Mouse (Mus musculus): ENCODE measurements around the gene Hist1h2ai. TPM values are rescaled to one million over a fixed set of nuclear protein-coding genes. Genes with fewer than 3 reads are reported as not detected.

Hist1h2ai gene
- total and polyA plus RNA-seq, 3 experiments, result 1.6 to 9.1 (median 3.5) TPM

DNA sequence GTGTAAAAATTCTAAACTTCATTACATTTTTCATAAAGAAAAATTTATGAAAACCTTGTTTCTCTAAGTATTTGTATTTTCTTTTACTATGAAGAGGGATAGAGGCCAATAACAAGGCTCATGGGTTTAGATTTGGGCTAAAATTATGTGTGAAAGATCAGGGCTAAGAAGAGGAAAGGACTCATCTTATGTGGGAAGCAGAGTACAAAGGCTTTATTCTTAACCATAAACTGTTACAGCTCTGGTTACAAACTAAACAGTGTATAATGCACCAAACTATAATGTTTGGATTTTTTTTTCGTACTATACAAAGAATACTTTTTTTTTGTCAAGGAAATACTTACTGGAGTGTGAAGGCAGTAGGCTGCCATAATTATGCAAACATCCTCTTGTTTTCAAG is 39.5 kb downstream of the Hist1h2ai start:
- Histone ChIP-seq H3K9ac (ENCODE audit: low read depth, low read length) (no peak overlapping the region), H3K79me2 (replicated peaks; ENCODE audit: control insufficient read depth, insufficient read depth, low read length) (no peaks in the 10 kb centered on the region), H3K36me3 (ENCODE audit: control insufficient read depth, insufficient read depth, low read length) (no peaks in the 10 kb centered on the region), H3K4me1 (ENCODE audit: control insufficient read depth, insufficient read depth, low read length) (no peaks in the 10 kb centered on the region; the same call in 1 of the 2 replicates), H3K27ac (no peak overlapping the region), H3K27me3 (ENCODE audit: control insufficient read depth, insufficient read depth, low read length) (no peaks in the 10 kb centered on the region), H3K4me3 (no peak overlapping the region)
- DNase-seq, result no peak
- intact Hi-C loops (cut with DNase I), result loop anchor here (10.0 kb wide), 3 partner anchors 289 to 1979 kb away; partner anchors contain the start of genes Hist1h1c, Hist1h2ac, Hist1h2ag and Hist1h2bc
- TF ChIP-seq CTCF (IDR thresholded peaks at IDR 0.05) (no peak), POLR2A (IDR thresholded peaks at IDR 0.05; ENCODE audit: insufficient read depth, low read depth, low read length) (no peak), EP300 (IDR thresholded peaks at IDR 0.05; ENCODE audit: insufficient read depth, low read depth, low read length) (no peak)
- 79% methylated on average over 1 of the region's 1 CpGs for WGBS

Small RNA genes within 50 kb of the gene (microRNA-seq; reads per million reads assigned to microRNA genes)
- 0 reads per million in 2 experiments for gene Gm44357
- 0 reads per million in 2 experiments for gene Gm44367
- gene Gm44454, result 0 reads per million in 2 experiments

Other genes with a start within 250 kb of the Hist1h2ai start
Only the 30 nearest of the 32 such genes appear.
- gene Gm10065, start 237.0 kb upstream of the Hist1h2ai start, total RNA-seq (2021), result not detected
- not detected in 2 replicates for gene Gm10065, start 237.0 kb upstream of the Hist1h2ai start, polyA plus RNA-seq (2012; rRNA removed)
- gene AK157302, start 221.2 kb upstream of the Hist1h2ai start, total RNA-seq (2021), result 10 to 100 TPM; 25.4 to 27.3 TPM
- gene AK157302, start 221.2 kb upstream of the Hist1h2ai start, polyA plus RNA-seq (2012; rRNA removed), result 0.82 and 2.0 TPM in 2 replicates
- gene Gm11273, start 215.0 kb upstream of the Hist1h2ai start, total RNA-seq (2021), result 100 to 1,000 TPM; 241 to 252 TPM
- gene Gm11273, start 215.0 kb upstream of the Hist1h2ai start, polyA plus RNA-seq (2012; rRNA removed), result 65.2 and 74.9 TPM in 2 replicates
- gene Zkscan8, start 185.3 kb upstream of the Hist1h2ai start, total RNA-seq (2021), result 10 to 100 TPM in 1 of 2 experiments, 1 to 10 TPM in 1; 9.1 to 12.3 TPM
- gene Zkscan8, start 185.3 kb upstream of the Hist1h2ai start, polyA plus RNA-seq (2012; rRNA removed), result 2.8 and 6.3 TPM in 2 replicates
- gene Olfr1366, start 173.6 kb upstream of the Hist1h2ai start, total RNA-seq (2021), result not detected
- not detected in 2 replicates for gene Olfr1366, start 173.6 kb upstream of the Hist1h2ai start, polyA plus RNA-seq (2012; rRNA removed)
- not detected for gene Olfr1535, start 156.5 kb upstream of the Hist1h2ai start, total RNA-seq (2021)
- not detected in 2 replicates for gene Olfr1535, start 156.5 kb upstream of the Hist1h2ai start, polyA plus RNA-seq (2012; rRNA removed)
- gene Olfr1364, start 134.7 kb upstream of the Hist1h2ai start, total RNA-seq (2021), result not detected
- not detected in 2 replicates for gene Olfr1364, start 134.7 kb upstream of the Hist1h2ai start, polyA plus RNA-seq (2012; rRNA removed)
- gene Olfr1362, start 102.4 kb upstream of the Hist1h2ai start, total RNA-seq (2021), result not detected
- gene Olfr1362, start 102.4 kb upstream of the Hist1h2ai start, polyA plus RNA-seq (2012; rRNA removed), result not detected in 2 replicates
- gene Olfr11, start 73.9 kb upstream of the Hist1h2ai start, total RNA-seq (2021), result not detected
- not detected in 2 replicates for gene Olfr11, start 73.9 kb upstream of the Hist1h2ai start, polyA plus RNA-seq (2012; rRNA removed)
- not detected for gene Olfr1361, start 53.0 kb upstream of the Hist1h2ai start, total RNA-seq (2021)
- gene Olfr1361, start 53.0 kb upstream of the Hist1h2ai start, polyA plus RNA-seq (2012; rRNA removed), result not detected in 2 replicates
- not detected for gene Olfr1360, start 39.0 kb upstream of the Hist1h2ai start, total RNA-seq (2021)
- gene Olfr1360, start 39.0 kb upstream of the Hist1h2ai start, polyA plus RNA-seq (2012; rRNA removed), result not detected in 2 replicates
- not detected for gene Olfr1359, start 18.3 kb upstream of the Hist1h2ai start, total RNA-seq (2021)
- not detected in 2 replicates for gene Olfr1359, start 18.3 kb upstream of the Hist1h2ai start, polyA plus RNA-seq (2012; rRNA removed)
- gene Hist1h2bl, start 279 bp upstream of the Hist1h2ai start, total RNA-seq (2021), result 10 to 100 TPM; 10.5 to 12.9 TPM
- not detected in 2 replicates for gene Hist1h2bl, start 279 bp upstream of the Hist1h2ai start, polyA plus RNA-seq (2012; rRNA removed)
- 1 to 10 TPM; 5.5 to 9.1 TPM for gene Hist1h3h, start 1.2 kb downstream of the Hist1h2ai start, total RNA-seq (2021)
- not detected in 2 replicates for gene Hist1h3h, start 1.2 kb downstream of the Hist1h2ai start, polyA plus RNA-seq (2012; rRNA removed)
- gene Hist1h2bm, start 5.6 kb downstream of the Hist1h2ai start, total RNA-seq (2021), result 1 to 10 TPM in 1 of 2 experiments, under 1 TPM in 1; 0.78 to 2.8 TPM
- 0.27 TPM in 1 of 2 replicates, not detected in the other for gene Hist1h2bm, start 5.6 kb downstream of the Hist1h2ai start, polyA plus RNA-seq (2012; rRNA removed)
- 1 to 10 TPM; 1.8 to 3.2 TPM for gene Hist1h4j, start 18.6 kb downstream of the Hist1h2ai start, total RNA-seq (2021)
- 0.73 TPM in 1 of 2 replicates, not detected in the other for gene Hist1h4j, start 18.6 kb downstream of the Hist1h2ai start, polyA plus RNA-seq (2012; rRNA removed)
- 10 to 100 TPM; 24.6 to 31.5 TPM for gene Hist1h4k, start 34.1 kb downstream of the Hist1h2ai start, total RNA-seq (2021)
- 4.9 TPM in 1 of 2 replicates, not detected in the other for gene Hist1h4k, start 34.1 kb downstream of the Hist1h2ai start, polyA plus RNA-seq (2012; rRNA removed)
- gene Hist1h2ak, start 37.4 kb downstream of the Hist1h2ai start, total RNA-seq (2021), result 1 to 10 TPM; 1.3 to 4.2 TPM
- 0.62 TPM in 1 of 2 replicates, not detected in the other for gene Hist1h2ak, start 37.4 kb downstream of the Hist1h2ai start, polyA plus RNA-seq (2012; rRNA removed)
- gene Hist1h2bn, start 37.7 kb downstream of the Hist1h2ai start, total RNA-seq (2021), result 1 to 10 TPM; 2.6 to 6.9 TPM
- gene Hist1h2bn, start 37.7 kb downstream of the Hist1h2ai start, polyA plus RNA-seq (2012; rRNA removed), result 1.6 and 1.9 TPM in 2 replicates
- 1 to 10 TPM; 2.3 to 2.5 TPM for gene Hist1h1b, start 64.2 kb downstream of the Hist1h2ai start, total RNA-seq (2021)
- gene Hist1h1b, start 64.2 kb downstream of the Hist1h2ai start, polyA plus RNA-seq (2012; rRNA removed), result not detected in 2 replicates
- 10 to 100 TPM in 1 of 2 experiments, 1 to 10 TPM in 1; 9.1 to 13.1 TPM for gene Hist1h3i, start 66.9 kb downstream of the Hist1h2ai start, total RNA-seq (2021)
- 1.1 and 1.7 TPM in 2 replicates for gene Hist1h3i, start 66.9 kb downstream of the Hist1h2ai start, polyA plus RNA-seq (2012; rRNA removed)
- not detected for gene Hist1h2an, start 70.8 kb downstream of the Hist1h2ai start, total RNA-seq (2021)
- not detected in 2 replicates for gene Hist1h2an, start 70.8 kb downstream of the Hist1h2ai start, polyA plus RNA-seq (2012; rRNA removed)
- gene Hist1h2bp, start 71.0 kb downstream of the Hist1h2ai start, total RNA-seq (2021), result 1 to 10 TPM; 1.9 to 2.3 TPM
- gene Hist1h2bp, start 71.0 kb downstream of the Hist1h2ai start, polyA plus RNA-seq (2012; rRNA removed), result not detected in 2 replicates
- 10 to 100 TPM; 24.4 to 26.4 TPM for gene Hist1h2bq, start 93.8 kb downstream of the Hist1h2ai start, total RNA-seq (2021)
- gene Hist1h2bq, start 93.8 kb downstream of the Hist1h2ai start, polyA plus RNA-seq (2012; rRNA removed), result 3.5 and 12.7 TPM in 2 replicates
- gene Hist1h2ao, start 94.0 kb downstream of the Hist1h2ai start, total RNA-seq (2021), result 1 to 10 TPM in 1 of 2 experiments, not detected in 1; 7.1 TPM
- not detected in 2 replicates for gene Hist1h2ao, start 94.0 kb downstream of the Hist1h2ai start, polyA plus RNA-seq (2012; rRNA removed)
- gene Hist1h4m, start 95.3 kb downstream of the Hist1h2ai start, total RNA-seq (2021), result 10 to 100 TPM; 42.6 to 56.8 TPM
- gene Hist1h4m, start 95.3 kb downstream of the Hist1h2ai start, polyA plus RNA-seq (2012; rRNA removed), result 1.6 TPM in 1 of 2 replicates, not detected in the other
- gene Hist1h4n, start 115.8 kb downstream of the Hist1h2ai start, total RNA-seq (2021), result 1 to 10 TPM; 3.7 to 4.9 TPM
- gene Hist1h4n, start 115.8 kb downstream of the Hist1h2ai start, polyA plus RNA-seq (2012; rRNA removed), result 1.7 and 4.4 TPM in 2 replicates
- gene Hist1h2ap, start 117.1 kb downstream of the Hist1h2ai start, total RNA-seq (2021), result 1 to 10 TPM; 2.8 to 9.6 TPM
- 1.1 and 3.4 TPM in 2 replicates for gene Hist1h2ap, start 117.1 kb downstream of the Hist1h2ai start, polyA plus RNA-seq (2012; rRNA removed)
- gene Hist1h2br, start 117.3 kb downstream of the Hist1h2ai start, total RNA-seq (2021), result 10 to 100 TPM; 24.3 to 26.7 TPM
- gene Hist1h2br, start 117.3 kb downstream of the Hist1h2ai start, polyA plus RNA-seq (2012; rRNA removed), result 3.5 and 12.7 TPM in 2 replicates
- gene Zfp184, start 228.7 kb downstream of the Hist1h2ai start, total RNA-seq (2021), result under 1 TPM; 0.70 to 0.73 TPM
- gene Zfp184, start 228.7 kb downstream of the Hist1h2ai start, polyA plus RNA-seq (2012; rRNA removed), result 0.35 and 0.43 TPM in 2 replicates

All from heart, adult 2 months (tissue).